Mouse (Mus musculus): Measurements from ENCODE around the gene Olfr94.

Olfr94 gene

DNA sequence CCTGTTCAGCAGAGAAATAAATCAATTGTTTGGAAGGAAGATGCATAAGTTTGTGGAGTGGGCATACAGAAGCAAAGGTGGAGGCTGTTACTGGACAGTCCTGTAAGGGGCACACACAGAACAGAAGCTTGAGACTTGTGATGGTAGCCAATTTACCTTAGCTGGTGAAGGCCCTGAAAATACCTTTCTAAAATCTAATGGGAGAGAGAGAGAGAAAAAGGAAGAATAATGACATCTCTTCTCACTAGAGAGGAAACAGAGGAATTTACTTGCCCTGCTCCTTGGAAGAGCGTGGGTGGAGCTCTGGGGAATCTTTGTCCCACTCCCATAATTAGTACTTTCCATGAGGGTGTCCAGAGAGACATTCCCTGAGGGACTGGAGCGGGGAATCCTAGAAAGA lies at the start of gene Olfr94:
TSS of gene Olfr94 (minus strand) at position 101 of the 400 bp plus-strand sequence.
- 84% methylated on average over 2 of the region's 2 CpGs for WGBS

DNA sequence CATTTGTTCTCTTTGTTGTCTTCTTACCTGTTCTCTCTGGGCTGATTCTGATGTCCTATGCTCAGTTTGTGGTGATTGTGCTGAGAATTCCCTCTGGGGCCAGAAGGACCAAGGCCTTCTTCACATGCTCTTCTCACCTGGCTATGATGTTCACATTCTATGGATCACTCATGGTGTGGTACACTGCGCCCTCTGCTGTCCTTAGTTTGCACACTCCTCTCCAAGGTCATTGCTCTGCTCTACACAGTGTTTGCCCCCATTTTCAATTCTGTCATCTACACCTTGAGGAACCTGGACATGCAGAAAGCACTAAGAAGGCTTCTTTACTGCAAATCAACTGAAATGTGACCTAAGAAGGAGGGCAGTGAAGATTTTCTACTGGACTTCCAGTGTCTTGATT lies 49.8 kb upstream of the Olfr94 start:
- WGBS: 33% methylated on average over 1 of the region's 1 CpGs

DNA sequence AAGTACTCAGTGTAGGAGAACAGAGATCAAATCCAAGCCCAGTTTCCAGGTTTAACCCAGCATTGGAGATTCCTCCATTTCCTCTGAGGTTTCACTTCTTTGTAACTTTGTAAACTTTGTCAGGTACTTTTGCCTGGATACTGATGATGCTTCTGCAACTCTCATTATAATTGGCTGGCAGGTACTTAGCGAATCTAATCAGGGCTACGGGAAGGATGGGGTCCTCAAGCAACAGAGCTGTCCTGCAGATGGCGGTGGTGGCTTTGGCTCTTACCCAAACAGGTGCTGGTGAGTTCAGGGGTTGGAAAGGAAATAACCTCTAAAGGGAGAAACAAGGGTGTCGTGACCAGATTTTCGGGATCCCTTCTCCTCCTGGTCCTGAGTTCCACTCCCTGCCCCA lies 45.9 kb upstream of the Olfr94 start:
- 25% methylated on average over 5 of the region's 5 CpGs for WGBS

DNA sequence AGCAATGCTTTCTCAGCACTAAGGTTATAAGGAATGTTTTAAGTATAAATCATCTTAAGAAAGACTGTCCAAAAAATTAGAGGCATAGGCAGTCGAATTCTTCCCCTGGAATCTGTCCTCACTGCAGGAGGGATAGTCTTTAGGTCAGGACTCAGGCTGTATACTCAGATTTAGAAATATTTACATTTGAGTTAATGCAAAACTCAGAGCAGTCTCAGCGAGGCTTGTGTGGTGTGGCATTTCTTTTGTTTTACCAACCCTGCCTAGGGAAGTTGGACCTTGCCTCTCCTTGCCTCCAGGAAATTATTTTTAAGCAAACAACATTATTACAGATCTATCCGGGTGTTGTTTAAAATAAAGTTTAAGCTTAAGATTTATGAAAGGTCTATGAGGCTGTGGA lies 41.4 kb upstream of the Olfr94 start:
- WGBS: 72% methylated on average over 3 of the region's 3 CpGs

DNA sequence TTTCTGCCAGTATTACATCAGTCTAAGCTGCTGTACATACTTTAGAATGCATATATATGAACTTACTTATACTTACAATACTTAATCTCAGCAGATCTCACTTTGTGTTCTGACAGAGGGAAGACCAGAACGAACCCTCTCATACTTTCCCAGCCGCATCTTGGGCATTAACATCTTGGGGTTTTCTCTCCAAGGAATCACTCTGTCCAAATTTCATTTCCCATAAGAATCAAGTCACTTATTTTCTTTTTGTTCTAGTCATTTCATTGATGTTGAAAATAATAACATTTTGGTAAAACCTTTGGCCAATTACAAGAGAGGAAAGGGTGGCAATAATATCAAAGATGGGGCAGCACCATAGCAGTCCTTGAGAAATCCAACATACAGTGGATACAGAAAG lies 36.4 kb upstream of the Olfr94 start, which contains the start of gene Olfr97:
TSS of gene Olfr97 (minus strand) at position 101 of the 400 bp plus-strand sequence.
- WGBS: 93% methylated on average over 2 of the region's 2 CpGs

DNA sequence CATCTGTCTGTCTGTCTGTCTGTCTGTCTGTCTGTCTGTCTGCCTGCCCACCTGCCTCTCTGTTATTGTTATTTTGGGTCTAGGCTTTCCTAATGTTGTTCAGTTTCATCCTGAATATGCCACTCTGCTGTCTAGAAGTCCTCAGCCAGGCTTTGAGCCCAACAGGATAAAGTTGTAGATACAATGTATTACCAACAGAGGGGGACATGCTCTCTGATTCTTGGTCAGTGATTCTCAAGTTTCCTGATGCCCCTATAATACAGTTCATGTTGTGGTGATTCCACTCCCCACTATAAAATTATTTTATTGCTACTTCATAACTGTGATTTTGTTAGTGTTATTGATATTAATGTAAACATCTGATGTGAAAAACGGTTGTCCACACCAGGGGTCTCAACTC lies 21.1 kb upstream of the Olfr94 start:
- 28% methylated on average over 1 of the region's 1 CpGs for WGBS

DNA sequence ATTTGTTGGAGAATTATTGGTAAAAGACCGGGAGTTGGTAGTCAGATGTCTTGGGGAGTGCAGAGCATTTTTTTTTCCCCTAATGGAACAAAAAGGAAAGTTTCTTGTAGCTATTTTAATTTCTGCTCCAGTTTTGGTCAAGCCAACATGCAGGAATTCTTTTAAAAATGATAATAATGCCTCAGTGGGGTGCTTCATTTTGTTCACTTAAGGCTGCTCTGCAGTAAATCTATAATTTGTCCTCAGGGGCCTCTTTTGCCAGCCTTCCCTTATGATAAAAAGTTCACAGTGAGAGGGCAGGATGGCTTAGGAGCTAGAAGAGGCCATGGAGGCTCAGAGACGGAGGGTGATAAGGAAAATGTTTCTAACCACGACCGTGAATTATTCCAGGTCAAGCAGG lies 19.1 kb upstream of the Olfr94 start, which contains the start of gene Olfr96:
TSS of gene Olfr96 (plus strand) at position 301 of the 400 bp plus-strand sequence.
- 63% methylated on average over 4 of the region's 4 CpGs for WGBS

DNA sequence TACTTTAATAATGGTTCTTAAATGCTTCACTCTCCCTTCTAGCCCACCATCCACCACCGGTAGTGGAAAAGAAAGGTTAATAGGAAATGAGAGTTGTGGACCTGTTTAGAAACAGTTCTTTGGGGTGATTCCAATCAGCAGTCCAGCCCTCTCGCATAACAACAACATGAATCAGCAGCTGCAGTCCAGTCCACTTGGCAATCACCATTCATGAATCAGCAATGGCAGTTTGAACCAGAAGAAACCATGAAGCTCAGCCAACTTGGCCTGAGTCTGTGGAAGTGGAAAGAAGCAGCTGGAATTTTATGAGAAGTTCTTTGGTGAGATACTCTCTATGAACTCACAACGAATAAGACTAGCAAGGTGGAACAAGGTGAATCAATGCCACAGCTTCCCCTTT lies 17.7 kb upstream of the Olfr94 start:
- WGBS: 76% methylated on average over 3 of the region's 3 CpGs

DNA sequence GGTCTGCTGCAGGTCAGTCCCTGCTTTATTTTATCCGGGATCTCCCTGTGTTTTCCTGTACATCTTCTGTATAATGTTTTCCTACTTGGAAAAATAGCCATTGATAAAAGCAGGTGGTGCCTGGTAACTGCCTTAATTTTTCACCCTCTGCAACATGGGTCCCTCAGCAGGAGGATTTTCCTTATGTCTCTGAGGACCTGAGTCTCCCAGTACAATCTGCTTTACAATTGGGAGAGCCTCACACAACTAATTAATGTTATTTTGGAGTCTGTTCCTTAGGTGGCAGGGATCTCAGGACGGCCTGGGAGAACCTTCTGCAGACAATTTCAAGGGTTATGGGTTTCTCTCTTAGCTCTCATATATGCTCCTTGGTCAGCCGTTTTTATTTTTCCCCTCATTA lies 12.2 kb upstream of the Olfr94 start, which contains the start of gene Olfr95:
TSS of gene Olfr95 (minus strand) at position 101 of the 400 bp plus-strand sequence.
- WGBS: 81% methylated on average over 3 of the region's 3 CpGs

DNA sequence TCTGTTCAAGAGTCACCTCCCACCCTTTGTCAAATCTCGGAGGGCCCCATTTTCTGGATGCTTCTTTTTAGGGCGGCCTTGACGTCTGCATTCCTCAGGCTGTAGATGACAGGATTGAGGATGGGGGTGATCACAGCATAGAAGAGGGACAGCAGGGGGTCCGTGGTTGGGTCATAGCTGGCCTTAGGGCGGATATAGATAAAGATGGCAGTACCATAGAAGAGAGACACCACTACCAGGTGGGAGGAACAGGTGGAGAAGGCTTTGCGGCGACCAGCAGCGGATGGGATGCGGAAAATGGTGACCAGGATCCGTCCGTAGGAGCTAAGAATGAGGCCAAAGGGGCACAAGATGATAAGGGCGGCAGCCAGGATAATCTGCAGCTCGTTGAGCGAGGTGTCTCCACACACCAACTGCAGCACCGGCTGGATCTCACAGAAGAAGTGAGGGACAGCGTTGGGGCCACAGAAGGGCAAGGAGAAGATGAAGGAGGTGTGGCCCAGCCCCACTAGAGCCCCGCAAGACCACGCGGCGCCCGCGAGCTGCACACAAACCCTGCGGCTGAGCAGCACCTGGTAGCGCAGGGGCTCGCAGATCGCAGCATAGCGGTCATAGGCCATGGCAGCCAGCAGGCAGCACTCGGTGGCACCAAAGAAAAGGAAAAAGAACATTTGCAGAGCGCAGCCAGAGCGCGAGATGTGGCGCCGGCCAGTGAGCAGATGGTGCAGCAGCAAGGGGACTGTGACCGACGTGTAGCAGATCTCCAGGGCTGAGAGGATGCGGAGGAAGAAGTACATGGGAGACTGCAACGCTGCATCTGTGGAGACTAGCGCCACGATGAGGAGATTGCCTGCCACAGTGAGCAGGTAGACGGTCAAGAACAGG lies 10.3 kb upstream of the Olfr94 start:
- WGBS: 25% methylated on average over 40 of the region's 40 CpGs

DNA sequence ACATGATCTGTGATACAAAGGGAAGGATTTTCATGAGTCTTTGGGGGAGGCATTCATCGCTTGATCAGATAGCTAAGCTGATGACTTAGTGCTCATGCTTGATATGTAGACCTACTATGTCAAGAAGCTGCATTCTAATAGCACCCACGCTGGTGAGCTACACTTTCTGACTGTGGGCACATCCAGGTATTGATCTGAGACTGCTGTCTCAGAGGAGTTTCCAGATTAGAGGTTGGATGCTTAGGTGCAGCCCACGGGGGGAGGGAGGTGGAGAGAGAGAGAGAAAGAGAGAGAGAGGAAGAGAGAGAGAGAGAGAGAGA lies 3.1 kb upstream of the Olfr94 start:
- 29% methylated on average over 3 of the region's 3 CpGs for WGBS

DNA sequence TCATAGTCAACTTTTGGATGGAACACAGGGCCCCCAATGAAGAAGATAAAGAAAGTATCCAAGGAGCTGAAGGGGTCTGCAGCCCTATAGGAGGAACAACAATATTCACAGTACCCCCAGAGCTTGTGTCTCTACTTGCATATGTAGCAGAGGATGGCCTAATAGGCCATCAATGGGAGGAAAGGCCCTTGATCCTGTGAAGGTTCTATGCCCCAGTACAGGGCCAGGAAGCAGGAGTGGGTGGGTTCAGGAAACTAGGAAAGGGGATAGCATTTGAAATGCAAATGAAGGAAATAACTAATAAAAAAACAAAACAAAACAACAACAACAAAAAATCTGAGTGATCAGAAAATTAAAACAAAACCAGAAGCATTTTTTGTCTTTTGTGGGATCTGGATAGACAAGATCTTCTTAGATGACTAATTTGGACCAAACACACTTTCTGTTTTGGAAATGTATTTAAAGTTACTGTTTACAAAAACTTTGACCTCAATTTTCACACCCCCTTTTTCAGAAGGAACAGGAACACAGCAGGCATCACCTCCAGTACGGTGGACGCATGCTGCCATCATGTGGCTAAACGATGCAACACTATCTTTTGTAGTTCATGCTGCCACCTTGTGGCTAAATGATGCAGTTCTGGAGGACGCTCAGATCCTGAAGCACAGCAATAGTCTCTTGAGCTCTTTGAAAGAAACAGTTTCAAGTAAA lies 2.6 kb upstream of the Olfr94 start:
- under 1% methylated on average over 4 of the region's 4 CpGs for WGBS

DNA sequence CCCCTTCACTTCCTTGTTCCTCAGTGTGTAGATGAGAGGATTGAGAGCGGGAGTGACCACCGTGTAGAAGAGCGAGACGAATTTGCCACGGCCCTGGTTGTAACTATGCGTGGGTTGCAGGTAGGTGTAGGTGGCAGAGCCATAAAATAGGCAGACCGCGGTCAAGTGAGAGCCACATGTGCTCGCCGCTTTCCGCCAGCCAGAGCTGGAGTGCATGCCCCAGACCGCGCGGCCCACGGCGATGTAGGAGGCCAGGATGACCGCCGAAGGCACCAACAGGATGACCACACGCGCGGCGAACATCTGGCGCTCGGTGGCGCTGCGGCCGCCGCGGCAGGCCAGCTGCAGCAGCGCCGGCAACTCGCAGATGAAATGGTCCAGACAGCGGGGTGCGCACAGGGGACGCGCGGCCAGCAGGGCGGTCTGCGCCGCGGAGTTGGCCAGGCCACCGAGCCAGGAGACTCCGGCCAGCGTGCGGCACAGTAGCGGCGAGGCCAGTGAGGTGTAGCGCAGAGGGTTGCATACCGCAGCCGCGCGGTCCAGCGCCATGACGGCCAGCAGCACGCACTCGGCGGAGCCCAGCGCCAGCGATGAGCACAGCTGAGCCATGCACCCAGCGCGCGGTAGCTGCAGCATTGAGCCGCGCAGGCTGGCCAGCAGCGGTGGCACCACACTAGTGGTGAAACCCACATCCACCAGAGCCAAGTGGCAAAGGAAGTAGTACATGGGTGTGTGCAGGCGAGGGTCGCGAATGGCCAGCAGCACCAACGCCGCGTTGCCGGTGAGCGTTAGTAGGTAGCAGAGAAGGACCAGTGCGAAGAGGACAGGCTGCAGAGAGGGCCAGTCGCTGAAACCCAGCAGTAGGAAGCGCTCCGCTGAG lies 3.7 kb downstream of the Olfr94 start:
- WGBS: 2% methylated on average over 77 of the region's 77 CpGs

DNA sequence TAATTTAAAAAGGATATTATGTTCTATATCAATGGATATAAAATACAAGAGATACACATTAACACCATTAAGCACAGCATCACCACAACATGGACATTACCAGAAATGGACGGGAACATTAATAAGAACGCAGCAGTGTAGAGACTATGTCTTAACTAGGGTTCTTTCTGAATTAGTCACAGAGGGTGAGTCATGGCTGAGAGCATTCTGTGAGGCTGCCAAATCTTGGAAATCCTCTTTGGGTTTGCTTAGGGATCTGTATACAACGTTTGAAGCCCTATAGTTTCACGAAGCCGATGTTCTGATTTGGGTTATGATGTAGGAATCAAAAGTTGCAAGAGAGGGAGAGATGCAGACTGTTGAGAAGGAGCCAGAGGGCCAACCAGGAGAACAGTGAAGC lies 6.0 kb downstream of the Olfr94 start:
- WGBS: 54% methylated on average over 5 of the region's 5 CpGs

DNA sequence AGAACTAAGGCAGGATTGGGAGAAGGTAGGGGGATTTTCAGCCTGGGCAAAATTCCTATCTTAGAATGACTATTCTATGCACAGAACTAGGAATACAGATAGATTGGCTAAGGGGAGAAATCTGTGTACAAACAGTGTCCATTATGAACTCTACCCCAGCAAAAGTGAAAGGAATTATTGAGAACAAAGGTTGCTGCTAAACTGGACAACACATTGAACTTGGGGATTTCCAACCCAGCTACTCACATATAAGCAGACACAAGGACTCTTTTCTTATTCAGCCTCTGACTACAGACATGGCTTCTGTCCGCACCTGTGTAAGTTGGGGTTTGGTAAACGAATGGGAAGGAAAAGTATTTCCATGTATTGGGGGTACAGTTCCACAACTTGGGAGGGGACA lies 7.1 kb downstream of the Olfr94 start, which contains the start of gene Ubd:
TSS of gene Ubd (plus strand) at position 237 of the 400 bp plus-strand sequence.
- WGBS: 85% methylated on average over 2 of the region's 2 CpGs

DNA sequence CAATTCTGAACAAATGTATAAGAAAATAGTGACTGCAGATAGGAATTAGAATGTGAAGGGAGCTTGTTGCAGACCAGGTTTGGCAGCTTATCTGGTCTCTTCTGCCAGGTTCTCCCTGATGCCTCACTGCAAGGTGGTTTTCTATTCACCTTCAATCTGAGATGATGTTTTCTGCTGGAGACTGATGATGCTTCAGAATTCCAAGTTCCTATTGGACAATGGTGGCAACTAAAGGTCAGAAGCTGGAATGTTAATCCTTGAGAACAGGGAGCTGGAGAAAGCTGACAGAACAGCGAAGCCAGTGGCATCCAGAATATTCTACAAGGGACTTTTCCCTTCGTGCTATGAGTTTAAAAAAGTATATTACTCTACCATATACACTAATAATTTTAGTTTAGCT lies 10.1 kb downstream of the Olfr94 start:
- 71% methylated on average over 2 of the region's 2 CpGs for WGBS

DNA sequence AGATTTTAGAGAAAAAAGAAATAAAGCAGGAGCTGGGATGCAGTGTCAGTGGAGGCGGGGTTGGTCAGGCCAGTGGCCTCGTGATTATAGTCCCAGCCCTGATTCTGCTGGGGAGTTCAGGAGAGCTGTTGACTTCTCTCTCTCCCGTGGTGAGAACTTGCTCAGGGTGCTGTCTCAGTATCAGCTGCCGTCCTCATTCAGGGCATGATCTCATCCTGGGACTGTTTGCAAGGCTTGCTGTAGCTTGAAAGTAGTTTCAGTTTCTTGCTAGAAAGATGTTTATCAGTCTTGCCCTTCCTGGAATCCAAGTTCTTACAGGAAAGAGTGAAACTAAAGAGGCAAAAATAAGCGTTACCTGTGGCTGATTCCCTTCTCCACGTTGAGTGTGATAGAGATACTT lies 15.3 kb downstream of the Olfr94 start:
- 55% methylated on average over 6 of the region's 6 CpGs for WGBS

DNA sequence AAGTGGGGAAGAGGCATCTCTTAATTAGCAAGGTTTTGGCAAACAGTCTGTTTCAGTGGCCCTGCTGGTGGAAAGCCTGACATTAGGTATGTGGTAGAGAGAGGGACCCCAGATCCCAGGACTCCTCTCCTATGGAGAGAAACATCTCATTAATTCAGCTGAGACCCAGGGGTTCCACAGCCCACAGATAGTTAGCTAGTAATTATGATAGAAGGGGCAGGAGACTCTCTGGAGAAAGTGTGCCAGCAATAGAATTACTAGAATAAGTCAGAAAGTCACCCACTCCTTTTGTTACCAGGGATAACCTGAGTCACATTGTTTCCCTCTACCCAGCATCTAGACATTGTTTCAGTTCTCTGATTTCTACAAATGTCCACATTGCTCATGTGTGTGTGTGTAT lies 39.4 kb downstream of the Olfr94 start, which contains the start of gene Olfr93:
TSS of gene Olfr93 (minus strand) at position 101 of the 400 bp plus-strand sequence.

Data from cerebral cortex, adult 2 months (tissue).